Mouse (Mus musculus) layer of hippocampus, adult 9-11 months (tissue): ENCODE results near the gene Arid1b.

Experiments used
- DNase-seq: peaks from one replicate; pipeline ENCODE4 v3.0.0; 2022

Arid1b gene

DNA sequence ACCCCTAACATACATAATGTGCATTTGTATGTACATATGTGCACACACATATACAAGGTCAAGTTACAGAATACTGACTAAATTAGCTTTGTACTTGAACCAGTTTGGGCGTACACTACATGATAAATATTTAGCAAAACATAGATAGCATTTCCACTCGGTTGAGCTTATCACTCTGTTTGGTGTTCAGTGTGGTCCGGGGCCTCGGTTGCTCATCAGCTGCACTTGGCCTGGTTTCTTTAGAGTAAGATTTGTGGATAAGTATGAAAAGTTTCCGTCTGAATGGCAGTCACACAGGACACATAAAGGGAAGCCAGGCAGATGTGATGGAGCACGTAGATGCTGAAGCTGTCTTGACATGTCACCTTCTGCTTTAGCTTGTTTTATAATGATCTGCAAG, 202.4 kb downstream of the Arid1b start:
- no peak for DNase-seq

DNA sequence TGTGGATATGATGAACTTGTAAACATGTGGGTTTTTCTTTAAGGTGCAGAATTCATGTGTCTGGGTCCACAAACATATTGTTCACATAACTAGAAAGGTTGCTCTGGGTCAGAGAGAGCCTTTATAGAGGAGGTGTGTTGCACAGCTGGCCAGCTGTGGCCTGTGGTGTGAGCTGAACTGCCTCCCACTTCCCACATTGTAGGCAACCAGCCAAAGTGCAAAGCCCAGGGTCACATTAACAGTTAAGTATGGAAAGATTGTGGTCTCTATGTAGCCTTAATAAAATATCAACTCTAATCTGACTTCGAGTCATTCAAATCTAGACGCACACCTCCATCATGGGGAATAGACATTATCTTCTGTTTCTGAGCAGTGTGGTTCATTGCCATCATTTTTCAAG, 203.0 kb downstream of the Arid1b start:
- no peak for DNase-seq

DNA sequence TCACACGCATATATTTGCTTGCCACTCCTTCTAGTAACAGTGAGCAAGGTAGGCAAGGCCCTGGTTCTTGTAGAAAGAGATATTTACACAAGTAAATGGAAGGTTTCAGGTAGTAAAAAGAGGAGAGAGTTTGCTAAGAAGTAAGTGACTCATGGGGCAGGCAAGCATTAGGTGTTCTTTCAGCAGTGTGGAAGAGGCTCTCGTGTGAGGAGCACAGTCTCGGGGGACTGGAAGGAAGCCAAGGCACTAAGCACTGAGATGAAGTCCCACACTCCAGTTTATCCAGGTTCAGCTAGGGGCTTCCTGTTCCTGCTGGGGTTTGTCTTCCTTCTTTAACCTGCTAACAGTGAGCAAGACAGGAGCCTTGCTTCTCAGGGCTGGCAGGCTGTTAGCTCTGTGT, 203.6 kb downstream of the Arid1b start:
- no peak for DNase-seq

DNA sequence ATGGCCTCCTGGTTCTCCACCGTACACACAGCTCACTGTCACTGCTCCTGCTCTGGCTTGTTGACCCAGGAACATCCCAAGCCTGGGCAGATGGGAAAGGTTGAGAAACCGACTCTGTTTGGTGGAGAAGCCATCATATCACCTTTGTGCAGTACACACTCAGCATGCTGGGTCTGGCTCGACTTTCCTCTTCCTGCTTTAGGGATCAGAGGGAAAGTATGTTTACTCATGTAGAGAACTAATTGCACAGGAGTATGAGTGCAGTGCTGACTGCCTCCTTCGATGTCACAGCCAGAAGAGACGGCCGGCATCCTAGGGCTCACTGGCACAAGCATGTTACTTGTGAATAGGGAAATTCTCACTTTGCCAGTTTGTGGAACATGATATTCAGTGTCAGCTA, 204.1 kb downstream of the Arid1b start:
- DNase-seq: no peak

DNA sequence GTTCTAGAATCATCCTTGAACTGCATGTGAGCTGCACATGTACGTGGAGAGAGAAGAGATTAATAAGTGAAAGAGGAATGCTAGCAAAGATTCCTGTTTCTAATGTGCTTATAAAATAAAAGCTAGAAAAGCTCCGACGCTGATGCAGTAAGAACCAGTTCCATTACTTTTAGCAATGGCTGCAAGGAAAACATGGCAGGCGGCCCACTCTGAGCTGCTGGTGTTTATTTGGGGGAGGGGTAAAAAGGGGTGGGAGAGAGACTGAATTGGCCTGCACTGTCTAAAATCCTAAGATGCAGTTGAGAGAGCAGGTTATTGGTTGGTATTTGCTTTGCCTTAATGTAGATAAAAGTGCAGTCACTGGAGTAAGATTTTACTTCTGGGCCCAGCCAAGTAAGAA, 204.7 kb downstream of the Arid1b start:
- DNase-seq: no peak

DNA sequence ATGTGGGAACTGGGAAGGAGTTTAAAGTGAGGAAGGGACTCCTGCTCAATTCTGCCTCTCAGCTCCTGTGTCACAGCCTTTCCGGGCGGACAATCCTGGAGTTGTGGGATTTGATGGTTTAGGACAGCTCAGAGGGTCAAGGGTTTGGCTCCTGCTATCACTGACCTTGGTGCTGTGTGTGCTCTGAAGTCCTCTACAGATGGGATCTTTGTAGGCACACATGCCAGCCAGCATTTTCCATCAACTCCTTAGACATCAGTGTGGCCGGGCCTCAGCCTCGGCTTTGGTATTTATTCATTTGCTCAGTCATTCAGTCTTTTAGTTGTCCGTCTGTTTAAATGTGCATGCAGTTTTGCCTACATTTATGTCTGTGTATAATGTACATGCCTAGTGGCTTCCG, 206.5 kb downstream of the Arid1b start:
- no peak for DNase-seq

DNA sequence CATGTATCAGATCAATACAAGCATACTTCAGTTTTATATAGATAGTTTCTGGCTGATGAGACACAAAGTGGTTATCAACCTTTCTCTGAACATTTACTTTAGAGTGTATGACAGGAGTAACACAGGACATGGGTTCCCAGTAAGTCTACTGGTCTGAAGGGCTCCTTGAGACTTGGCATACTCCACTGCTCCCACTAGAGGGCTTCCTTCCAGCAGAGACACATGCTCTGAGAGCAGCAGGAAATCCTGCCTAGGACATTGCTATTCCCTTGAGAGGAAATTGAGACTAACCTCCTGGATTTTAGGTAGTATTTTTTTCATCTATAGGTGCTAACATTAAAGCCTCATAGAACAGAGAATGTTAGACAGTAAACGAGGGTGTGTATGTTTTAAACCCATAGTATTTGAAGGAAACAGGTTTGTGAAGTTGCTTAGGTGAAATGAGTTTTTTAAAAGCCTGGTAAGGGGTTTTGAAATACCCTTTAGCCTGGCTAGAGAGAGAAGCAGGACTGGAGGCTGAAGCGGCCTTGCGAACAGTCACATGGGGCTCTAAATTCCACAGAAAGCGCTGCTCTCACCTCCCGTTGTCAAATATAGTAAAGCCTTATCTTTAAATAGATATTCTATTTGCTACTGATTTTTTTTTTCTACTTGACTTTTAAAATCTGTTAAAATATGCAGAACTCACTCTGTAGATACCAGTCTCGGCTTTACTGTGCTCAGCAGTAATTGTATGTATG, 207.9 kb downstream of the Arid1b start:
- DNase-seq: no peak

DNA sequence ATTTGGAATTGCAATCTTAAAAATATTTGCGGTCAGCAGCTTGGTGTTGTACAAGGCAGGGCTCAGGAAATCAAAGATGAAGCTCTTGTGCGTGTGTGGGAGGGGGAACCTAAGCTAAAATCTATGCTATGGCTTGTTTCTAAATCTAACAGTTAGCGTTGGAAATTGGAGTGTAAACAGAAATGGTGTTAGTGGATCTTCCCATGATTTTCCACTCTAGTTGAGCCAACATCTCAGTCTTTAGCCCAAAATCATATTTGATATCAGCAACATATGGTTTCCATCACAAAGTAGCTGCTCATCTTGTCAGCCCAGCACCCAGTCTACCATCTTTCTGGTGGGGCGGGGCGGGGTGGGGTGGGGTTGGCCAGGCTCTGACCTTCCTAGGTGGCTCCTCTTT, 208.6 kb downstream of the Arid1b start:
- DNase-seq: no peak

DNA sequence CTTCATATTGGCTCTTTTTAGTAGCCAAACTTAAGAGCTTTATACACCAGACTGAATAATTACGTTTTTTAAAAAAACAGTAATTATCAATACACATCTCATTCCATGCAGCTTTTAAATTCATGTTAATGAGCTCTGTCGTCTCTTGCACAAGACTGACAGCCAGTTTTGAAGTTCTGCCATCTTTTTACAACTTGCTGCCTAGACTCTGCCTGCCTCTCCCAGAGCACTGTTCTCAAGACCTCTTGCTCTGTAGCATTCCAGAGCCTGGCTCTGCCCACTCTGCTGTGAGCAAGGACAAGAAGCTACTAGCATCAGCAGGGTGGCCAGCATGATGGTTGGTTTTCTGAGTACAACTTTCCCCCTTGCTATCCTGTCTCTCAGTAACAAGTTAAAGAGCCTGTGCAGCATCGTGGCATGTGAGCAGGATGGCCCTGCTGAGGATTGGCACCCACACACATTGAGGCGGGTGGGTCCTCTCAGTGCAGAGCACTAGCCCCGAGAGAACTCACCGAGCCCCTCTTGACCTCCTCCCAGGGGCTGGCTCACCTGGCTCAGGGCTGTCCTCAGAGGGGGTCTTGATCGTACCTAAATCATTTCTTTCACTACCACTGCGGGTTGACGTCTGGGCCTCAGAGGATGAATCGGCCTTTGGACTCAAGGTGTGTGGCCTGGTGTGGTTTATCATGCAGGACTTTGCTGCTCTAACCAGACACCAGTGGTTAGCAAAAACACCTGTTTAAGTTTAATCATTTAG, 209.4 kb downstream of the Arid1b start:
- no peak for DNase-seq

DNA sequence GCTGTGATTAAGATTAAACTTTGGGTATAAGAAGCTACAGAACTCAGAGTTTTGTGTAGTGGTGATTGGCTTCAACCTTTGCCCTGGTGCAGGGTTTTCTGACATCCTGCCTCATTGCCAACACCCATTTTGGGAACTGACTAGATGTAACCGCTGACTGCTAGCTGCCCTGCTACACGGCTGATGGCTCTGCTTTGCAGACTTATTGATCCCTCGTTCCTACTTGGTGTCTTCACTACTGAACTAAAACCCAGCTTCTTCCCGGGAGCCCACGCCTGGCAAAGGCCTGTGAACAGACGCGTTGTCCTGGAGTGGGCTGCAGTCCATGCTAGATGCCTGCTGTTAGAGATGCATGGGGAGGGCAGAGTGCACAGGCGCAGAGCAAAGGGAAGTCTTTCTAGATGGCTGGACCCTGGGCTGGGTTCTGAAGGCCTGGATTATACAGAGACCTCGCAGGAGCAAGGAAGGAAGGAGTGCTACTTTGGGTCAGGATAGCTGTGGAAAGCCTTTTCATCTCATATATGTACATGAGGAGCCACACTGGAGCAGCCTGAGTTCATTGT, 210.1 kb downstream of the Arid1b start:
- DNase-seq: no peak

DNA sequence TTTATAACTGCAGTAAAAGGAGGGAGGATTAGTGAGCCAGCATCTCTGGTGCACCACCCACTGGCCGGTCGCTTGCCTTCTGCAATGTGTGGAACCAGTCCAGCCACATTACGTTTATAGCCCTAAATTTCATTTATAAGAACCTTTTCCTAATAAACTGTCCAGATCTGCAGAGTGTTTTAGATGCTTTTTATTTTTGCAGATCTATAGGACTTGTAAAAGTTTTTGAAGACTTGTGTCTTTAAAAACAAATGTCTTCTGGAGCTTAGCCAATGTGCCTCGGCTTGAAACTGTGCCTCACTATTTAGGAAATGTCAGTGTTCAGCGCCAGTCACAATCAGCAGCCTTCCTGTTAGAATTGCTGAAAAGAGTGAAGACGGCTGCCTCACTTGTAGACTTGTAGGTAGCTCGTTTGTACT, 211.0 kb downstream of the Arid1b start:
- no peak for DNase-seq

DNA sequence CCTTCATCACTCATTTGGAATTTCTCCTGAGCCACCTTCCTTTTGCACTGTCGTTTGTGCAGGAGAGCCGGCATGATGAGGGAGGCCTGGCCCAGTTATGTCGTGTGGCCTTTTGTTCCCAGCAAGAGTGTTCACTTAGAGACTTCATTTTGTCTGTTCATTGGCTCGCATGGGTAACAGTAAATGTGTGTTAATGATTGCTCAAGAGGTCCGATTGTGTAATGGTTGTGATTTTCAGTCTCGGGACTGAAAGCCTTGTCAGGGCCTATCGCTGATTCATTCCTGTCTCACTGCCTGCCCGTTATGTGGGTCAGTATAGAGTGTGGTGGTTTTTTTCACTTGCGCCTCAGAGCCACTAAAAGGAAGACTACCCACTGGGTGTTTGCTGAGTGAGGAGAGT, 212.6 kb downstream of the Arid1b start:
- DNase-seq: no peak

DNA sequence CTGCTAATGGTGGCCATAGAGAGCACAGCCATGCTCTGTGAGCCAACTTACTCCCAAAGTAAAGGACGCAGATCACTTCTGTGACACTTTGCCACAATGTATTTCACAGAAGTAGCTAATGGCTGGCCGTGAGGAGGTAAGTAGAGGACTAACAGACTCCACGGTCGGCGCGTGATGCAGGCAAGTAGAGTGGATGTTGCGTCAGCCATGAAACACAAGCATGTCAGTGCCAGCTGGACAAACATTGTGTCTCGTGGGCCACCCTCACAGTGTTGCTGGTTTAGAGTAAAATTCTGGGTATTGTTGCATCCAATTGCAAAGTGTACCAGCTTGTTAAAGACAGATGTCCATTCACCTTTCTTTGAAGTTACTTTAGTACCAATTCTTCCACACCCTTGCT, 213.7 kb downstream of the Arid1b start:
- DNase-seq: no peak

DNA sequence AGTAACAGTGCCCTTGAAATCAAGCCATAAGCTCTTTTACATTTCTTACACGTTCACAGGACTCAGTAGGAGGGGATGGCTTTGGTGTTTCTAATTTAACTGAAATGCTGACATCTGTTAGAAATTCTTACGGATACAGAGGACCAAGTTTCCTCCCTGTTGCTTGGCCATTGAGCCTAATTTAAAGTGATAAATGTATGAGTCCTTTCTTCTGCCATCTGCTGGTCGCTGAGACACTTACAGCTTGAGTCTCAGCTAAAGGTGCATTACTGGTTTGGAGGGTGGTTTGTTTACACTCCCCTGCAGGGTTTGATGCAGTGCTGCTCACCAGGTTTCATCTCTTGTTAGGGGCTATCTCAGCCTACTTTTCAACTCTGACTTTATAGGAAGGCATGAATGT, 214.2 kb downstream of the Arid1b start:
- no peak for DNase-seq

DNA sequence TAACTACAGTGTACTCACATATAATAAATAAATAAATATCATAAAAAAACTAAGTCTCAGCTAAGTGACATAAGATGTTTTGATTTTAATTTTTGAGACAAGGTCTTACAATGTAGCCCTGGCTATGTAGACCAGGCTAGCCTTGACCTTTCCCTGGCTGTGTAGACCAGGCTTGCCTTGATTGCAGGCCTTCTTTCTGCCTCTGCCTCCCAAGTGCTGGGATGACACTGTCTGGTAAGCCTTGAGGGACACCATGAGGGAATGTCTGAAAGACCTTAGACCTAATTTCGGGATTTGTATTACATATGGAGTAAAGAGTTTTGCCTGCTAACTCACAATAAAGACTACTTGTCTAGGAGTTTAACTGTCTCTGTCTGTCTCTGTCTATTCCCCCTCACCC, 214.9 kb downstream of the Arid1b start:
- no peak for DNase-seq

DNA sequence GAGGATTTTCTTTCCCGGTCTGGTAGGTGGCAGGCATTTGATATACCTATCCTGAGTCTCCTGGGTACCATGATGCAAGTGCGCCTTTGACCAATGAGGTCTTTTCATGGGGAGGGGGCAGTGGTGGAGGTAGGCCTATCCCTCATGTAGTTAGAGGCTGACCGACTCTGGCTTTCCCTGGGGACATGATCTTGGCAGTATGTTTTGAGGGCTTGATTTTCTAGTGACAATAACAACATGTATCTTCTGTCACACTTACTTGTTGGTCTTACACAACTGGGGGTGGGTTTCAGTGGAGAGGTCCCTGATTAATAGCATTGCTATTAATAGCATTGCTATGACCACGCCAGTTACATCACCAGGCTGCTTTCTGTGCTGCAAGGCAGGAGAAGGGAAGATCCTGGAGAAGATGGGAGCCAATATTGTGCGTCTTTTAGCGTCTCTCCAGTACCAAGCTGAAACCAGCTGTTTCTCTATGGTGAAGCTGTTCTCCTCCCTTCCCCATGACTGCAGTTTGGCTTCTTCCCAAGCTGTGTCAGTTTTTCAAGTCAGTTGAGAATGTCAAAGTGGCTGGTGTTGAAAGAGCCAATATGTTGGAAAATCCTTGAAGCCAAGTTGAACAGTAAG, 216.1 kb downstream of the Arid1b start:
- no peak for DNase-seq

DNA sequence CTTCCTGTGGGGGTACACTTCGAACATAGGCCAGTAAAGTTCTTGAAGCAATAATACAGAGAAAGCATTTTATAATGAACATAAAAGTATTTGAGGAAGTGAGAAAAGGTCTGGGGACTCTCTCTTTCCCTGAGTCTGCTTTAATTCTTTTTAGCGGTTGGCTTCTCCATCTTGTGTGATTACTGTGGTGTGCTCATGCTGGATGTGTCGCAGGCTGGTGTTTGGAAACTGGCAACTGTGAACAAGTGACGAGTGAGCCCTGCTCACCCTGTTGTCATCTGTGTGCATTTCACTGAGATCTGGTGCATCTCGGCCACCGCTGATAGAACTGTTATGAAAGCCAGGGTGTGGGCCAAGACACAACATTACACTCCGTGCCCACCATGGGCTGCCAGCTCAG, 216.8 kb downstream of the Arid1b start:
- no peak for DNase-seq

DNA sequence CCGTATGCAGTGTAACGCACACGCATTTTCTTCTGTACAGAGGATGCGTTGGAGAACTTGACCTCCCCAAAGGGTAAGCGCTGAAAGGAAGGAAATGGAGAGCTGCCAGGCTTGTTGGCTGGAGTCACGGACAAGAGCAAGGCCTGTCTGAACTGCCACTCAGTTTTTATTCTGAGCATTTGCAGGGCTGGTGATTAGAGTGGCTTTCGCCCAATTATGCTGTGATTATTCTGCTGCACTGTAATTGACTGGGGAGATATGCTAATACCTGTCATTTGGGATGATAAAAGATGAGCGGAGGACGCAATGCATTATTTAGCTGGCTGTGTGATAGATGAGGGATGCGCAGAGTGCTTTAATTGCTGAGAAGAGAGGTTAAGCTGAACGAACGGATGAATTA, 218.0 kb downstream of the Arid1b start:
- DNase-seq: no peak

DNA sequence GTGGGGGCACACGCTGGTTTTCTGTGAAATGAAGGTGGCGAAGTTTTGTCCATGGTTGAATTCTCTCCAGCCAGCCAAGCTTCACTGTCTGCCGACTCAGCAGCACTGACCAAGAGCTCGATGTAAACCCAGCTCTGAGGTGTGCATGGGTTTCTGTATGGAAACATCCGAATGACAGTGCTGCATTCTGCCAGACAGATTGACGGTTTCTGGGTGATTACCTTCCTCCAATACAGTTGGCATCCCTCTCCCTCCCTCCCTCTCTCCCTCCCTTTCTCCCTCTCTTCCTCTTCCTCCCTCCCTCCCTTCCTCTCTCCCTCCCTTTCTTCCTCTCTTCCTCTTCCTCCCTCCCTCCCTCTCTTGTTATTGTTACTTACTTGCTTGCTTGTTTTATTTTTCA, 219.3 kb downstream of the Arid1b start:
- DNase-seq: no peak

DNA sequence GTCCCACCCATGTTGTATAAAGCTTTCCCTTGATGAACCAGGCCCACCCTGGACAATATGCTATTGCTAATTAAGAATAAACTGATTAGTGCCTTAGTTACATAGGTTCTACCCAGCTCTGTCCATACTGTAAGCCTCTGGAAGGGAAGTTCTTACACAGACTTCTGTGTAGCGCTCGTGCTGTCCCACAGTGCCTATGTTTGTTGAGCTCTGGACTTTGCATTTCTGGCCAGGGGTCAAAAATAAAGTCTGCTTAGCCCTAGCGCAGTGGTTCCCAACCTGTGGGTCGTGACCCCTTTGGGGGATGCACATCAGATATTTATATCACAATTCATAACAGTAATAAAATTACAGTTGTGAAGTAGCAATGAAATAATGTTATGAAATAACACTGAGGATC, 221.2 kb downstream of the Arid1b start:
- no peak for DNase-seq

DNA sequence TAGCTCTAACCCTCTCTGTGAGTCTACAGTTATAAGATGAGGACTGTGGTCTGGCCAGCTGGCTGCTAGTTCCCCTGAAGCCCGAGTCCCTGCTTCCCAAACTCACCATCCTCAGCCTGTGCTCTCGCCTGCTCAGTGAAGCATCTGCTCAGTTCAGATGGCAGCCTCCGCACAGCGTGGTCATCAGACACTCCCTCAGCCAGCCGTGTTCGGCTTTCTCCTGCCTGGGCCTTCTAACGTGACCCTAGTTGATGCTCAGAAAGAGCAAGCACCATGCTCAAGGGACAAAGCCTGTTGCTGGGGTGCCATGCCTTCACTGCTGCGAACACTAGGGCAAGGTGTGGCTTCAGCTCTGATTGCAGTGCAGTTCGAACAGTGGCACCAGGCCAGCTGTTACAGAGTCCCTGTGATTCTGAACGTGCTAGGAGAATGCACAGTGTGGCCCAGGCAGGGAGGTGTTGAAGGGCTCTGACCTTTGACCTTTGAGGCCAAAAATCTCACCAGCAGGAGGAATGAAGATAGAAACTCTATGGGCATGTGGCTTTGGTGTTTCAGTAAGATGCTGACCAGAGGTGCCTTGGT, 222.9 kb downstream of the Arid1b start:
- no peak for DNase-seq

DNA sequence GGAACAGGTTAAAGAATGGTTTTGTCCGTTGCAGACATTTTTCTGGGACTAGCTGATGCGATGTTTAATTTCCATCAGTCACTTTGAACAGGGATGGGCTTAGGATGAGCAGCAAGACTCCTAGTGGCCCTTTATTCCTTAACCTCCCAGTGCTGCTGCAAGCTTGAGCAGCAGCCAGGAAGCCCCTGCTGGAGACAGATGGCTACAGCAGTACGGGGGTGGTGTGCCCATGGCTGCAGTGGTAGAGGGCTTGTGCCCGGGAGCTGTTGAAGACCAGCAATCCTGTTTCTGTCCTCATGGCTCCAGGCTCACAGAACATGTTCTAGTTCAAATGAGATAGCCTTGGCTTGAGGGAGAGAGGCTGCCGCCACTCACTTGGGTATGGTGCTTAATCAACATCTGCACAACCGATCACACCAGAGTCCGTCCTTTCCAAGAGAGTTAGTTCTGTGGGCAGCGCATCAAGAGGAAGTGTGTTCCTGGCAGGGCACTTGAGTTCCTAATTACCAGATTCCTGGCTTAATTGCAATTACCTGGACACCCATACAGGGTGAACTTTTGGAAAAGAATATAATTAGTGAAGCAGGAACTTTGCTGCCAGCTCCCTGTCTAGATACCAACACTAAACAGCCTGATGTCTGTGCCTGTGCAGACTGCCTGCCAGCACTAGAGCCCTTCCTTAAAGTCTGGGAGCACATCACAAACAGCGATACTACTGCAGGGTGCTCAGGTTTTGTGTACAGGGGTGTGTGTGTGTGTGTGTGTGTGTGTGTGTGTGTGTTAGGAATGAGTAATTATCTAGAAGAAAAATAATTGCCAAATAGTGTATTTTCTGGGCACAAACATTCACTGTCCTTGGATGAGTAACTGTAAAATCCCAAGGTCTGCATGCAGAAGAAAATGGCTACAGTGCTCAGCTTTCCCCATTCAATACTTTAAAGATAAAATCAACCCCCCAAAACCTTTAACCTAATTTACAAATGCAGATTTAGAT, 224.0 kb downstream of the Arid1b start:
- DNase-seq: no peak
